Mouse (Mus musculus) CH12.LX (cell line): Measurements from ENCODE around the gene Oprd1. TPM values are rescaled to one million over a fixed set of nuclear protein-coding genes. Genes with fewer than 3 reads are reported as not detected.

ENCODE experiments used
- DNase-seq: peaks from one replicate; pipeline ENCODE4 v3.0.0-alpha.2; 2013; ENCODE audit errors: extremely low read depth
- H3K27ac ChIP-seq: 2 replicates; pipeline ENCODE4 v1.5.1; 2012; ENCODE audit warnings: low read depth, mild to moderate bottlenecking, control low read depth, moderate library complexity; ENCODE audit not compliant: insufficient read depth
- H3K27me3 ChIP-seq: replicated peaks from 2 replicates; pipeline ENCODE3; 2012; ENCODE audit warnings: inconsistent platforms
- H3K36me3 ChIP-seq, 2 experiments: replicated peaks in 1 of 2; 2 replicates each; pipeline versions ENCODE3 to v1.6.1; 2012; ENCODE audit warnings: inconsistent platforms in 1 of 2, low read length in 1 of 2, mild to moderate bottlenecking in 1 of 2, mixed read lengths in 1 of 2, moderate library complexity in 1 of 2; ENCODE audit not compliant: control insufficient read depth in 1 of 2, insufficient read depth in 1 of 2
- H3K4me1 ChIP-seq, 2 experiments: 2 replicates each; pipeline ENCODE4 v1.6.1; 2012; ENCODE audit warnings: inconsistent platforms in 1 of 2, moderate library complexity in 1 of 2; ENCODE audit not compliant: insufficient read depth in 2 of 2, control insufficient read depth in 1 of 2
- H3K4me2 ChIP-seq: 2 replicates; pipeline ENCODE4 v1.6.1; 2012; ENCODE audit warnings: low read depth, mild to moderate bottlenecking, control low read depth; ENCODE audit not compliant: poor library complexity, insufficient read depth, severe bottlenecking
- H3K4me3 ChIP-seq, 3 experiments: fragments of 150-350 bp in 1 of 3; sonication (generic) in 1 of 3; replicated peaks in 1 of 3; 2 replicates each; pipeline versions ENCODE3 to v1.5.1; 2011 to 2012; ENCODE audit warnings: low read depth in 2 of 3, low read length in 2 of 3, mild to moderate bottlenecking in 2 of 3, moderate library complexity in 2 of 3, control low read depth in 1 of 3, improper control_type of control experiment in 1 of 3, inconsistent platforms in 1 of 3, mixed read lengths in 1 of 3; ENCODE audit not compliant: poor library complexity in 1 of 3
- H3K79me2 ChIP-seq: replicated peaks from 2 replicates; pipeline ENCODE4 v1.6.1; 2012; ENCODE audit warnings: mild to moderate bottlenecking, moderate library complexity; ENCODE audit not compliant: control insufficient read depth, poor library complexity, insufficient read depth, severe bottlenecking; ENCODE audit errors: extremely low read depth
- H3K9ac ChIP-seq: 2 replicates; pipeline ENCODE4 v1.6.1; 2012; ENCODE audit warnings: low read depth, mild to moderate bottlenecking, control low read depth, moderate library complexity; ENCODE audit not compliant: insufficient read depth
- H3K9me3 ChIP-seq: replicated peaks from 2 replicates; pipeline ENCODE3; 2012; ENCODE audit warnings: low read length, inconsistent platforms, mixed read lengths
- BHLHE40 ChIP-seq: IDR thresholded peaks from 2 replicates; pipeline ENCODE4 v1.6.1; 2011; ENCODE audit warnings: mild to moderate bottlenecking, low read depth, low read length, improper control_type of control experiment
- CTCF ChIP-seq, 2 experiments: IDR thresholded peaks in 1 of 2; conservative IDR thresholded peaks in 1 of 2; 2 replicates each; pipeline ENCODE4 v1.5.1; 2011 to 2012; ENCODE audit warnings: low read depth in 2 of 2, low read length in 2 of 2, improper control_type of control experiment in 1 of 2, inconsistent platforms in 1 of 2, mild to moderate bottlenecking in 1 of 2, moderate library complexity in 1 of 2
- E2F4 ChIP-seq: IDR thresholded peaks from 2 replicates; pipeline ENCODE4 v1.6.1; 2011; ENCODE audit warnings: low read depth, low read length, improper control_type of control experiment; ENCODE audit not compliant: insufficient replicate concordance
- GABPA ChIP-seq: IDR thresholded peaks from 2 replicates; pipeline ENCODE4 v1.6.1; 2012; ENCODE audit warnings: low read depth, low read length, improper control_type of control experiment, inconsistent platforms; ENCODE audit not compliant: insufficient replicate concordance
- HCFC1 ChIP-seq: IDR thresholded peaks from 2 replicates; pipeline ENCODE4 v1.6.1; 2012; ENCODE audit warnings: low read depth, mild to moderate bottlenecking, inconsistent platforms, low read length, improper control_type of control experiment
- MAX ChIP-seq: IDR thresholded peaks from 2 replicates; pipeline ENCODE4 v1.6.1; 2011; ENCODE audit warnings: low read length, improper control_type of control experiment
- MXI1 ChIP-seq: IDR thresholded peaks from 2 replicates; pipeline ENCODE4 v1.6.1; 2011; ENCODE audit warnings: mild to moderate bottlenecking, low read depth, low read length, improper control_type of control experiment
- NRF1 ChIP-seq: IDR thresholded peaks from 2 replicates; pipeline ENCODE4 v1.6.1; 2014; ENCODE audit warnings: low read depth, mild to moderate bottlenecking, inconsistent platforms, low read length, improper control_type of control experiment, moderate library complexity
- PAX5 ChIP-seq: IDR thresholded peaks from 2 replicates; pipeline ENCODE4 v1.6.1; 2012; ENCODE audit warnings: low read length, inconsistent platforms, mixed read lengths
- POLR2A ChIP-seq: IDR thresholded peaks from 2 replicates; pipeline ENCODE4 v1.6.1; 2011; ENCODE audit warnings: low read depth, mild to moderate bottlenecking, improper control_type of control experiment, low read length
- TBP ChIP-seq: conservative IDR thresholded peaks from 2 replicates; pipeline ENCODE4 v1.6.1; 2011; ENCODE audit warnings: low read depth, low read length, improper control_type of control experiment
- UBTF ChIP-seq: IDR thresholded peaks from 2 replicates; pipeline ENCODE4 v1.6.1; 2012; ENCODE audit warnings: low read depth, mild to moderate bottlenecking, inconsistent platforms, low read length, improper control_type of control experiment, moderate library complexity
- USF1 ChIP-seq: IDR thresholded peaks from 2 replicates; pipeline ENCODE4 v1.6.1; 2014; ENCODE audit warnings: low read depth, mild to moderate bottlenecking, inconsistent platforms, low read length, improper control_type of control experiment
- ZKSCAN1 ChIP-seq: IDR thresholded peaks from 2 replicates; pipeline ENCODE4 v1.6.1; 2012; ENCODE audit warnings: low read depth, inconsistent platforms, low read length, improper control_type of control experiment, borderline replicate concordance
- dilution Hi-C: fragments of 300-500 bp; cut with MboI; formaldehyde crosslinking; loops from 2 replicates; pipeline ENCODE4 v1.14.3; 2020; ENCODE audit warnings: low sequenced_read_pairs; ENCODE audit not compliant: extremely low pct_unique_long_range_greater_than_20kb, extremely low pct_ligation_motif_present
- in situ Hi-C: fragments of 300-500 bp; cut with MboI; formaldehyde crosslinking; loops from 3 replicates; pipeline ENCODE4 v1.14.3; 2019; ENCODE audit warnings: low sequenced_read_pairs, low pct_ligation_motif_present, low pct_unique_long_range_greater_than_20kb, mixed read lengths
- polyA plus RNA-seq: library from polyadenylated mRNA; unstranded; fragments of >175 nt; gene quantifications from 2 replicates; pipeline ENCODE4 v1.2.1, GENCODE M21; 2012; ENCODE audit warnings: low read depth; ENCODE audit not compliant: insufficient read length
- total RNA-seq, 2 experiments: library from RNA; depleted of rRNA; stranded (reverse); fragments of 300-350 nt in 1 of 2; fragments of >200 nt in 1 of 2; gene quantifications; 2 replicates each; pipeline ENCODE4 v1.2.3; 2012 to 2014

The Oprd1 gene
- total and polyA plus RNA-seq, 3 experiments = not detected

DNA sequence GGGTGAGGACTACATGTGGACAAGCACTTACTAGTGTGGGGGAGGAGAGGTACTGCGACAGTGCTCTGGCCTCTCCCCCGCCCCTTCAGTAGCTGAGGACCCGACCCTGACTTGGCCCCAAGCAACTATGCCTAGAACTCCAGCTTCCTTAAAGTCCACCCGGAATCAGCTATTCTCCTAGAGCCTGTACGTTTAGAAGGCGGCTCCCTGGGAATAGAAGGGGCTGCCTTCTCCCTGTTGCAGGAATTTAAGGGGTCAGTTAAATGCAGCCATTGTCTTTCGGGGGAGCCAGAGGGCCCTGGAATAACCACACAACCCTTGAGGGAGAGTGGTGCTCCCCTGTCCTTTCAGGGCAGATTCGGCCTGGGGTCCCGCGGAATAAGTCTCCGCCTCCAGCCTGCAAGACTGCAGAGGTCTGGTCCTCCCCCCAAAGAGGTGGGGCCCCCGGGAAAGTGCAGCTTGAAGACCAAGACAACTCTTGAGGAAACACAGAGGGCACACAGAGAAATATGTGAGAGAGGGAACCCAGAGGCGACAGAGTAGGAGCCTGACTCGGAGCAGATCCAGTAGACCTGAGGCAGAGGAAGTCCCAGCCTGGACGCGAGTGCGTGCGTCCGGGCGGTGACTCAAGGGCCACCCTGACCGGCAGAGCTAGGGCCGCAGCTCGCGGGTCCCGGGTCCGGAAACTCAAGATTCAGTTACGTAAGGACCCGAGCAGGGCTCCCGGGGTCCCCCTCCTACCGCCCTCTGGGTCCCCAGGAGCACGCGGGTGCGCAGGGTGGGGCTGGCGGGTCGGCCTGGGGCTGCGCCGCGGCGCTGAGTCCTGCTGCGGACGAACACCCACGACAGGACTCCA lies 70.0 kb downstream of the Oprd1 start, which contains the start of gene Gm10300:
Gene Gm10300 (plus strand): TSS at position 621 of the 856 bp plus-strand sequence.
- in situ Hi-C loops (loop anchor here (10.0 kb wide), 1 partner anchor 170 kb away; no protein-coding TSS in a partner anchor), dilution Hi-C loops (no loop called here)
- TF ChIP-seq TBP = no peak
- 0 out of 2 replicates have a peak, but pooled peaks have one; percentile 31 for TF ChIP-seq UBTF
- 0 out of 2 replicates have a peak, but pooled peaks have one; percentile 17 for TF ChIP-seq NRF1
- Histone ChIP-seq H3K27me3 (no peaks in the 10 kb centered on the region), H3K4me1 (peaks cover 4 to 30% of the 10 kb centered on the region in 2 experiments), H3K36me3 (peaks cover 0 to 16% of the 10 kb centered on the region in 2 experiments), H3K79me2 (no peaks in the 10 kb centered on the region), H3K4me2 (peak within 1 kb of the TSS; percentile 75), H3K9me3 (no peaks in the 10 kb centered on the region), H3K9ac (peak within 1 kb of the TSS; percentile 42), H3K4me3 (peak within 1 kb of the TSS; percentile 76 to 82 (median 77)), H3K27ac (no peak within 1 kb of the TSS)
- DNase-seq = no peak

DNA sequence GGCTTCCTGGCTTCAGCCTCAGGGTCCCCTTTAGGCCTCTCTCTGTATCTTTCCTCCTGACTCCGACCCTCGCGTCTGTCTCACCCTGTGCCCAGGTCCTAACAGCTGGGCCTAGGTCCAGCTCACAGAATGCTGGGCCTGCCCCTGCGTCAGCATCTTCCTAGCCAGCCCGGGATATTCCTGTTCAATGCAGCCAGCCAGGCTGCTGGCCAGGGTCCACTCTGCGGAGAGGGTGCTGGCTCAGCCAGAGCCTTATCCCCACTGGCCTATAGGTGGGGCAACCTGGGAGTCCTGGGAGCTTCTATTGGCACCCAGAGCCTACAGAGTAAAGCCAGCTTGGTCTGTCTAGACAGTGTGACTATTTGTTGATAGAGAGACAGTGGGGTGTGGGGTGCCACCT lies 71.3 kb downstream of the Oprd1 start:
- no peak overlapping the region for H3K9ac ChIP-seq
- H3K9me3 ChIP-seq = no peaks in the 10 kb centered on the region
- H3K4me2 ChIP-seq = no peak overlapping the region
- H3K79me2 ChIP-seq = no peaks in the 10 kb centered on the region
- peaks cover 4 to 30% of the 10 kb centered on the region in 2 experiments for H3K4me1 ChIP-seq
- dilution Hi-C loops = no loop called here
- no peak for TF ChIP-seq E2F4
- no peak for TF ChIP-seq ZKSCAN1
- no peak for TF ChIP-seq MAX
- TF ChIP-seq MXI1 = no peak
- TF ChIP-seq GABPA = no peak
- no peak for TF ChIP-seq HCFC1
- no peak for TF ChIP-seq USF1
- TF ChIP-seq POLR2A = no peak
- H3K36me3 ChIP-seq = peaks cover 0 to 17% of the 10 kb centered on the region in 2 experiments
- H3K27me3 ChIP-seq = no peaks in the 10 kb centered on the region
- no peak overlapping the region for H3K27ac ChIP-seq
- no peak for DNase-seq
- no peak overlapping the region for H3K4me3 ChIP-seq
- in situ Hi-C loops = loop anchor here (10.0 kb wide), 1 partner anchor 168 kb away; no protein-coding TSS in a partner anchor

DNA sequence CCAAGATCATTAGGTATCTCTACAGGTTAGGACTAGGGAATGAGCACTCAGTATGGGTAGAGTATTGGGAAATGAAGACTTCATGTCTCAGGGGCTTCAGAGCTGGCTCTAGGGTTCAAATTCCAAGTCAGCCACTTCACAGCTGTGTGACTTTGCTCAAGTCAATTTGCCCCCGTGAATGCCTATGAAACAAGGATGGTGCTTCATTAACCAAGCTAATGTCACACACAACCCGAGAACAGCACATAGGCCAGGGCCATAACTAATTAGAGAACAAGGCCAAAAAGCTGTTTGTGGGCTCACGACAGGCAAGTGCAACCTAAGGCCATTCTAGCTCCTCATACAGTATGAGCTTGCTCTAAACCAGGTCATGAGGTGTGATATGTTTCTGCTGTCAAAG lies 72.1 kb downstream of the Oprd1 start:
- H3K4me2 ChIP-seq = no peak overlapping the region
- dilution Hi-C loops (no loop called here), in situ Hi-C loops (loop anchor here (10.0 kb wide), 1 partner anchor 167 kb away; no protein-coding TSS in a partner anchor)
- no peaks in the 10 kb centered on the region for H3K9me3 ChIP-seq
- H3K36me3 ChIP-seq = peaks cover 0 to 24% of the 10 kb centered on the region in 2 experiments
- no peak overlapping the region for H3K9ac ChIP-seq
- H3K79me2 ChIP-seq = no peaks in the 10 kb centered on the region
- H3K27me3 ChIP-seq = no peaks in the 10 kb centered on the region
- peaks cover 4 to 25% of the 10 kb centered on the region in 2 experiments for H3K4me1 ChIP-seq
- no peak overlapping the region for H3K27ac ChIP-seq
- H3K4me3 ChIP-seq = no peak overlapping the region
- no peak for TF ChIP-seq CTCF (conservative IDR thresholded peaks at IDR 0.05 in 1 of 2, IDR thresholded peaks at IDR 0.05 in 1 of 2; ENCODE audit: low read depth in 2 of 2, low read length in 2 of 2)
- no peak for TF ChIP-seq BHLHE40
- TF ChIP-seq PAX5 = no peak
- DNase-seq = no peak
